Mouse (Mus musculus) C3H10T1/2 (cell line): ENCODE data around the gene Naip1. TPM values are rescaled to one million over a fixed set of nuclear protein-coding genes. Genes with fewer than 3 reads are reported as not detected.

Experiments
- polyA plus RNA-seq, 2 experiments: library from polyadenylated mRNA; unstranded; fragments of >200 nt; fragmentation: generic; extraction: Trizol; gene quantifications; one replicate each; pipeline ENCODE4 v1.2.1; 2012; ENCODE audit warnings: missing spikeins in 2 of 2

The Naip1 gene
- polyA plus RNA-seq: under 1 TPM in 1 of 2 experiments, not detected in 1; 0.02 TPM

GRCm38 (mm10) chr13:100452415-100453127, at the start of gene Naip1:
Gene Naip1 (minus strand): TSS chr13:100452869.

GRCm38 (mm10) chr13:100492061-100492787, 39.6 kb upstream of the Naip1 start, which contains the start of gene Gtf2h2:
Gene Gtf2h2 (minus strand): TSS chr13:100492579.

Other genes starting within 250 kb of the Naip1 start
- under 1 TPM in 1 of 2 experiments, not detected in 1; 0.14 TPM for gene Naip5, start 206.5 kb downstream of the Naip1 start, polyA plus RNA-seq
- under 1 TPM; 0.01 to 0.24 TPM for gene Naip6, start 135.2 kb downstream of the Naip1 start, polyA plus RNA-seq
- gene Gtf2h2, start 39.7 kb upstream of the Naip1 start, polyA plus RNA-seq: 10 to 100 TPM in 1 of 2 experiments, 1 to 10 TPM in 1; 1.3 to 12.3 TPM
- not detected for gene Ocln, start 99.8 kb upstream of the Naip1 start, polyA plus RNA-seq
- gene Marveld2, start 164.1 kb upstream of the Naip1 start, polyA plus RNA-seq: under 1 TPM in 1 of 2 experiments, not detected in 1; 0.05 TPM
- 10 to 100 TPM; 21.5 to 75.0 TPM for gene Ak6, start 198.1 kb upstream of the Naip1 start, polyA plus RNA-seq
- gene Rad17, start 198.2 kb upstream of the Naip1 start, polyA plus RNA-seq: 1 to 10 TPM in 1 of 2 experiments, under 1 TPM in 1; 0.62 to 3.4 TPM
- 1 to 10 TPM in 1 of 2 experiments, under 1 TPM in 1; 0.95 to 6.8 TPM for gene Taf9, start 198.7 kb upstream of the Naip1 start, polyA plus RNA-seq
- under 1 TPM; 0.02 to 0.12 TPM for gene Ccdc125, start 216.8 kb upstream of the Naip1 start, polyA plus RNA-seq